Mouse (Mus musculus) forelimb bud, embryonic 11.5 days (tissue): Measurements from ENCODE around the gene Tmsb10.

Experiments
- DNase-seq: peaks from one replicate; pipeline ENCODE4 v3.0.0-alpha.2; 2012; ENCODE audit warnings: low read depth, low spot score

Tmsb10 gene

GRCm38 (mm10) chr6:72956199-72957092 is 2.1 kb downstream of the Tmsb10 start:
- DNase-seq: peak; percentile 60

GRCm38 (mm10) chr6:72955517-72956198 is 2.9 kb downstream of the Tmsb10 start:
- no peak for DNase-seq

DNA sequence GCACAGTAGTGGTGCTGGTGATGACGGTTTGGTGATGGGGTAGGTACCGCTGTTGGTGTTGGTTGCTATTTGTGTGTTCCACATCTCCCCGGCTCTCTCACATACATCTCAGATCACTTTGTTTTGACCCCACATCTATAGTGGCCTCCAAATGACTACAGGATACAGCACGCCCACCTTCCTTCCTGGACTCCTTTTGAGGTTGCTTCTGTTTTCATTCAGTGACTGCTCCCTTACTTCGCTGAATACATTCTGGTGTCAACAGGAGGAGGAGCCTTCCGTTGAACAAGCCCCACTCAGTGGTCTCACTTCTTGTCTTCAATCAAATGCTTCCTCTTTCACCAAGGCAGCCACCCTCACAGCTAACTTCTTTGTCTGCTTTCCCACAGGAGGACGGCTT is 3.8 kb downstream of the Tmsb10 start:
- DNase-seq: no peak

DNA sequence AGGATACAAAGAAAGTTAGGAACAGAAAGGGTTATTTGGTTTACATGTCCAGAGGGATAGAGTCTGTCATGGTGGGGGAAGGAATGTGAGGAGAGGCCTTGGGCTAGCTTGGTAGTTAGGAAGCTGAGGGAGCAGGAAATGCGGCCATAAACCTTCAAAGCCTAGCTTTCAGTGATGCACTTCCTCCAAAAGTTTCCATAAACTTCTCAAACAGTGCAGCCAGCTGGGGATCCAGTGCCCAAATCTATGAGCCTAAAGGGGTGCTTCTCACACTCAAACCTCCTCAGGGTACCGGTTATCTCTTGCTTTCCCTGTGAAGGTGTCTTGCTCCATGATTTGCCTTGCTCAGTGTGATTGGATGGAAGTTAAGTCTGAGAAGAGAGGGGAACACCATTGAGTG is 5.6 kb downstream of the Tmsb10 start:
- DNase-seq: no peak

DNA sequence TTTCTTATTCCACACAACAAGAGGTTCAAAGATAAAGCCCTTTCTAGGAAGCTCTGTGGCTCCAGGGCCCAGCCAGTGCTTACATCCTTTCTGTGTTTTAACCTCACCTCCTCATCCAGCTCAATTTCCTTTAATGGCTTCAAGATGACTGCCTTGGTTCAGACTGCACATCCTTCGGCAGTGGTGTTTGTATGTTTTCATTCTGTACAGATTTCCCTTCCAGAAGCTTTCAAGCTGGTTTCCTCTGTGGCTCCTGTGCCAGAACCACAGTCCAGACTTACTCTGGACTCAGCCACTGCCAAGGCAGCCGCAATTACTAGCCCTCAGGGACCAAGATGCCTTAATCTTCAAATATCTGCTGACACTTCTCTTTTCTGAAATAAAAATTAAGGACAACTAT is 6.3 kb downstream of the Tmsb10 start:
- no peak for DNase-seq

GRCm38 (mm10) chr6:72949161-72949756 is 9.3 kb downstream of the Tmsb10 start:
- no peak for DNase-seq

DNA sequence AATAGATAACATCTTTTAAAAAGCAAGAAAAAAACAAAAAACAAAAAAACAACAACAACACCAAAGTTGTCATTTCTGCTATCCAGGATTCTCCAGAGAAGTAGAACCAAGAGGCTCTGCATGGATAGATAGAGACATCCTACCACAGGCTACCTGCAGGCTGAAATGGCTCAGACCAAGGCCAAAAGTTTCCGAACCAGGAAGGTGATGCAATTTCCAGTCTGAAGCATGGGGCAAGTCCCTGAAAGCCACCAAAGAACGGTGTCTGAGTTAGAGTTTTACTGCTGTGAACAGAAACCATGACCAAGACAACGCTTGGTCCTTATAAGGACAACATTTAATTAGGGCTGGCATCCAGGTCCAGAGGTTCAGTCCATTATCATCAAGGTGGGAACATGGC is 10.2 kb downstream of the Tmsb10 start:
- DNase-seq: no peak

DNA sequence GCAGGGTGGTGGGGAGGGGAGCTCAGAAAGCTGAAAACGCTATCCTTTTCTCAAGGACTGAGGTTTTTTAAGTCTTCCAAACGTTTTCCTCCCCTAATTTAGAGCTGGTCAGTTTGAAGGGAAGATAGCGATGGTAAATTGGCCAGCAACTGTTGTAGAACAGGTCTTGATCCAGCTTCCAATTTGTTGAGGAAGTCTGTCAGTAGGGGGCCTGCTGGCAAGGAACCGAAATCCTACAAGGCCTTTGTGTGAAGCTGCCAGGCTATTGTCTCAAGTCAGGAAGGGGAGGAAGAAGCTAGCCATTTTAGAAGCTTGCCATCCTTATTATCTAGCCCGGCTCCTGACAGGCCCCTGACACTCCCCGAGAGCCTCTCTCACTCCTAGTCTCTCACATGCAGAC is 10.6 kb downstream of the Tmsb10 start:
- no peak for DNase-seq

GRCm38 (mm10) chr6:72940493-72940892 is 18.1 kb downstream of the Tmsb10 start:
- DNase-seq: peak; percentile 68

- DNase-seq: no peak
Measured at GRCm38 (mm10) chr6:72937859-72938258, 20.7 kb downstream of the Tmsb10 start.

DNA sequence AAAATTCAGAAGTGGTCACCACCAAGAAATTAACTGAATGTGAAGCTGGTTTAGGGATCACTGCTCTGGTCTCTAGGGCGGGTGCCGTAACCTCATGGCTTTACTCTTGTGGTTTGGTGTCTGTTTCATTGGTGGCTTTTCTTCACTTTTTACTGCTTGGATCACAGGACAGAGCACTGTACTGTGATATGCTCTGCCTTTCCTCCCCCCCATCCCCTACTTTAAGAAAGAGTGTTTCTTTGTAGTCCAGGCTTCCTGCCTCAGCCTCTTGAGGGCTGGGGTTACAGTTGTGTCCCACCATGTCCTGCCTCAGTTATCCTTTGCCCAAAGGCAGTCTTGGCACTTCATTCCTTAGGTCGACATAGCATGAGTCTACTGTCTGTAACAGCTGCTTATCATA is 21.1 kb downstream of the Tmsb10 start:
- DNase-seq: no peak

DNA sequence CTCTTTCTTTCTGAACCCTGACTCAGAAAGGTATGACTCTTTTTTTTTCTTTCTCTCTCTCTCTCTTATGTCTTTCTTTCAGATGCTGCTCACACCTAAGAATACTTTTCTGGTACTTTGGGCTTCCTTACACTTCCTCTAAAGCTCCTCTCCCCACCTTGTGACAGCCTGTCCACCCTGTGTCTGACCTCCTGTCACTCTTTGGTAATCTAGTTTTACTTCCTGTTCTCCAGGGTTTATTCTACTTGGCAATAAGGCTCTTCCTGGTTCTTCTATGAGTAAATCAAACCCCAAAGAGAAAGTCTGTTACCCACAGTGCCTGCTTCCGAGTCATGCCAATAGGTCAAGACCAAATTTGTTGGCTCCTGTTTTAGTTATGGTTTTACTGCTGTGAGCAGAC is 25.6 kb downstream of the Tmsb10 start:
- DNase-seq: no peak

- DNase-seq: no peak
Measured at GRCm38 (mm10) chr6:72931533-72931932, 27.0 kb downstream of the Tmsb10 start.

GRCm38 (mm10) chr6:72929795-72930398 is 28.7 kb downstream of the Tmsb10 start:
- DNase-seq: no peak

- DNase-seq: peak; percentile 23
Measured at GRCm38 (mm10) chr6:72926755-72927482, 31.6 kb downstream of the Tmsb10 start.

- no peak for DNase-seq
Measured at GRCm38 (mm10) chr6:72926031-72926430, 32.5 kb downstream of the Tmsb10 start.

- DNase-seq: no peak
Measured at GRCm38 (mm10) chr6:72923381-72923780, 35.2 kb downstream of the Tmsb10 start.

DNA sequence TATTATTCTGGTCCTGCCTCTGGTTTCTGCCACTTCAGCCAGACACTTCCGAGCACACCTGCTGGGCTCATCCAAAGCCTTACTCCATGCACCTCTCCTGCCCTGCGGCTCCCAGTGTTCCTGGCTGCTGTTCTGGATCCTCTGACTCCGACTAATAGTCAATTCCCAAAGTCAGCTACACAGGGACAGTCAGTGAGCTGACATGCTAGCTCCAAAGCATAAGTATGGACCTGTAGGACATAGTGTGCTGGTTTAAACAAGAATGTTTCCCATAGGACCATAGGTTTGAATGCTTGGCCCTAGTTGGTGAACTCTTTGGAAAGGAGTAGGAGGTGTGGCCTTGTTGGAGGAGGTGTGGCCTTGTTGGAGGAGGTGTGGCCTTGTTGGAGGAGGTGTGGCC is 37.5 kb downstream of the Tmsb10 start:
- no peak for DNase-seq

DNA sequence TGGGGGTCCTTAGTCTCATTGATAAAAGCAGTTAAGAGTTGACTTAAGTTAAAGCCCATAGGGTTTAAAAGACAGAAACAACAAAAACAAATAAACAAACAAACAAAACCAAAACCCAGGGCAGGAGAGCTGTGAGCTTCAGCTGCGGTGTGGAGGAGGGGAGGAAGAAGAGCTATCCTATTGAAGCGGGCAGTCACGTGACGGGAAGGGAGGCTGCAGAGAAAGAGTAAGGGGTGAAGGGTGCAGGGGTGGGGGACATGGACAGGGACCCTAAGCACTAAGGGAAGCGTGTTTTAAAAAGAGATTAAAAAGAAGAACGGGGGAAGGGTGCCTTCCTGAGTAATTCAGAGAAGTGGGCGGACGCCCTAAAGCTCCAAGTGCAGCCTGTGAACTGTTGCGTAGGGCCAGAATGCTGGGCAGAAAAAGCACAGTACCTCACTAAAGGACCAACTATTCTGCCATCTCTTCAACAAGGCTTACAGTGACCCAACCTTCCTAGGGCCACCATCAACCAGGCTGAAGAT is 40.0 kb downstream of the Tmsb10 start:
- no peak for DNase-seq

GRCm38 (mm10) chr6:72916330-72916729 is 42.2 kb downstream of the Tmsb10 start:
- no peak for DNase-seq

GRCm38 (mm10) chr6:72914087-72914749 is 44.3 kb downstream of the Tmsb10 start:
- no peak for DNase-seq
